Mouse (Mus musculus) liver, adult 2 months (tissue): ENCODE measurements at regions not wholly inside any gene's neighbourhood (a gene's known extent, or its start where the extent isn't known, plus 50 kb on each side); places are given as distances from the start of the nearest gene placed in this dataset.

Experiments used
- CTCF ChIP-seq: fragments of 200-500 bp; IDR thresholded peaks from 2 replicates; pipeline ENCODE4 v1.5.1; 2011; ENCODE audit warnings: low read depth, low read length, control low read depth
- POLR2A ChIP-seq: fragments of 200-500 bp; IDR thresholded peaks from 2 replicates; pipeline ENCODE4 v1.6.1; 2011; ENCODE audit warnings: low read length, control low read depth; ENCODE audit not compliant: insufficient read depth; ENCODE audit errors: extremely low read depth

GRCm38 (mm10) chr9:111900196-111900595, 210.0 kb upstream of the Stac start:
- no peak for TF ChIP-seq POLR2A
- no peak for TF ChIP-seq CTCF
